Comparison of ENCODE assay signal across 9 mouse cellular contexts in the genomic region with DNA sequence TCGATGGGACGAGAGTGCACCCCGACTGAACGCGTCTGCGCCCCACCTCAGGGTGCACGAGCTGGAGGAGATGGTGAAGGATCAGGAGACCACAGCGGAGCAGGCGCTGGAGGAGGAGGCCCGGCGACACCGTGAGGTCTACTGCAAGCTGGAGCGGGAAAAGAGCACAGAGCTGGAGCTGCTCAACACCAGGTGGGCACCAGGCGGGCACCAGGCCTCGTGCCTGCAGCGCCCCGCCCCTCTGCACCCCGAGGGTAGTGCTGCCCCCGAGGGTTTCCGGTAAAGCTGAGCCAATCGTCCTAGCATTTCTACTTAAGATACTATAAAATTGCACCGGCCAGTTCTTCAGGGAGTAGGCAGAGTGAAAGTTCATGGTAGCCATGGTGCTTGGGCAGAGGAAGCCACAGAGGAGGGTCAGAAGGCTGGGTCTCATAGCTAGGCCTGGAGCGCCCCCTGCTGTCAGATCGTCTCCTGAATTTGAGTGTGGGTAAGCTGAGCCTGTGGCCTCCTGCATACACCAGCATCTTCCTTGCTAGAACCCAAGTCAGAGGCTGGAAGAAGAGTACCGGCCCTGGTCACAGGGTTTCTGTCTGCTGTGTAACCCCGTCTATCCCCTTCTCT.
A peak's percentile ranks its signal among the peaks of the same experiment; 100 is the strongest.
DNase-seq lines count a peak whose midpoint lies in the region; ATAC-seq lines count a peak whose summit lies in the region.
"Had no signal": no experiment of that assay in that cellular context is flagged by ENCODE, and none has a peak within 500 bp of the region (broad histone marks: within the 10 kb centered on the region; RNA-seq: fewer than 3 reads in every experiment).

No protein-coding gene starts in this region.

- no peak overlapping the region for H3K4me2 ChIP-seq in embryonic facial prominence, embryonic 11.5 days (ENCODE audit: low read depth, low read length)
- no peak overlapping the region for H3K4me2 ChIP-seq in kidney, embryonic 14.5 days (replicated peaks; ENCODE audit: low read depth, low read length)
- no peak overlapping the region for H3K4me2 ChIP-seq in limb, embryonic 15.5 days

- H3K36me3 ChIP-seq in embryonic facial prominence, embryonic 11.5 days (replicated peaks; ENCODE audit: control insufficient read depth, insufficient read depth, low read depth, low read length): no peaks in the 10 kb centered on the region; the same call in 1 of the 2 replicates
- 0 out of 2 replicates have a peak, but pooled peaks cover 13% of the 10 kb centered on the region for H3K36me3 ChIP-seq in kidney, embryonic 14.5 days (ENCODE audit: control insufficient read depth, insufficient read depth, low read length)
- H3K36me3 ChIP-seq in limb, embryonic 15.5 days: peaks cover 24% of the 10 kb centered on the region

- H3K27me3 ChIP-seq in embryonic facial prominence, embryonic 11.5 days (ENCODE audit: control insufficient read depth, insufficient read depth, low read length): no peaks in the 10 kb centered on the region
- no peaks in the 10 kb centered on the region for H3K27me3 ChIP-seq in kidney, embryonic 14.5 days (ENCODE audit: control insufficient read depth, insufficient read depth, low read length)
- no peaks in the 10 kb centered on the region for H3K27me3 ChIP-seq in limb, embryonic 15.5 days
- H3K27me3 ChIP-seq: Patski had no signal

- ATAC-seq in embryonic facial prominence, embryonic 11.5 days (replicated peaks; ENCODE audit: insufficient number of reproducible peaks, low FRiP score, low TSS enrichment, low read depth): peak; percentile 57; the same call in 1 of the 2 replicates
- ATAC-seq in kidney, embryonic 14.5 days (ENCODE audit: low FRiP score, low TSS enrichment): peak; percentile 71
- ATAC-seq in limb, embryonic 15.5 days (ENCODE audit: insufficient number of reproducible peaks, low FRiP score, low TSS enrichment, low read depth): peak; percentile 61; the same call in 1 of the 2 replicates
- ATAC-seq in monocyte, adult 5-6 weeks (replicated peaks; ENCODE audit: insufficient number of reproducible peaks, low FRiP score, low TSS enrichment, poor library complexity, severe bottlenecking): peak; percentile 88
- ATAC-seq: Patski had no signal

- H3K4me3 ChIP-seq in embryonic facial prominence, embryonic 11.5 days (ENCODE audit: low read depth, low read length): no peak overlapping the region
- no peak overlapping the region for H3K4me3 ChIP-seq in kidney, embryonic 14.5 days (ENCODE audit: low read length)
- no peak overlapping the region for H3K4me3 ChIP-seq in limb, embryonic 15.5 days

- no peaks in the 10 kb centered on the region for H3K4me1 ChIP-seq in embryonic facial prominence, embryonic 11.5 days (ENCODE audit: control insufficient read depth, insufficient read depth, low read length)
- no peaks in the 10 kb centered on the region for H3K4me1 ChIP-seq in kidney, embryonic 14.5 days (ENCODE audit: control insufficient read depth, insufficient read depth, low read length)
- H3K4me1 ChIP-seq in limb, embryonic 15.5 days: peaks cover 8% of the 10 kb centered on the region

- 67% methylated on average over 26 of the region's 26 CpGs for WGBS in embryonic facial prominence, embryonic 11.5 days
- 71% methylated on average over 26 of the region's 26 CpGs for WGBS in kidney, embryonic 14.5 days
- 60% methylated on average over 26 of the region's 26 CpGs for WGBS in limb, embryonic 15.5 days

- H3K27ac ChIP-seq in embryonic facial prominence, embryonic 11.5 days (replicated peaks; ENCODE audit: low read depth, low read length): no peak overlapping the region
- no peak overlapping the region for H3K27ac ChIP-seq in kidney, embryonic 14.5 days (ENCODE audit: low read depth, low read length)
- no peak overlapping the region for H3K27ac ChIP-seq in limb, embryonic 15.5 days

- DNase-seq in 3134 (ENCODE audit: extremely low read depth, insufficient read length, low spot score): peak; percentile 60
- DNase-seq in adrenal gland, postnatal 25 days: peak; percentile 93
- DNase-seq in embryonic facial prominence, embryonic 11.5 days (ENCODE audit: low spot score): peak; percentile 95
- DNase-seq in heart, adult 9 months (ENCODE audit: low spot score in 2 of 2): peak; percentile 59 to 73
- peak; percentile 70 to 74 for DNase-seq in spleen, postnatal 36 days (ENCODE audit: low spot score in 2 of 2)

- H3K9ac ChIP-seq in embryonic facial prominence, embryonic 11.5 days (replicated peaks; ENCODE audit: low read length): no peak overlapping the region
- H3K9ac ChIP-seq in kidney, embryonic 14.5 days (ENCODE audit: low read depth, low read length): no peak overlapping the region
- H3K9ac ChIP-seq in limb, embryonic 15.5 days: no peak overlapping the region

- no peaks in the 10 kb centered on the region for H3K9me3 ChIP-seq in embryonic facial prominence, embryonic 11.5 days (replicated peaks; ENCODE audit: control insufficient read depth, low read length)
- no peaks in the 10 kb centered on the region for H3K9me3 ChIP-seq in kidney, embryonic 14.5 days (ENCODE audit: control insufficient read depth, low read length)
- H3K9me3 ChIP-seq in limb, embryonic 15.5 days: no peaks in the 10 kb centered on the region
